Mouse (Mus musculus) lung, adult 2 months (tissue): ENCODE measurements around the gene Nkx1-2.

Source experiments
- CTCF ChIP-seq: fragments of 200-500 bp; IDR thresholded peaks from 2 replicates; pipeline ENCODE4 v1.5.1; 2011; ENCODE audit warnings: mild to moderate bottlenecking, low read length, control low read depth; ENCODE audit not compliant: insufficient read depth
- POLR2A ChIP-seq: fragments of 200-500 bp; IDR thresholded peaks from 2 replicates; pipeline ENCODE4 v1.6.1; 2011; ENCODE audit warnings: low read depth, mild to moderate bottlenecking, control low read depth, low read length, borderline replicate concordance; ENCODE audit errors: extremely low read depth

GRCm38 (mm10) chr7:132575623-132576022 is 23.8 kb downstream of the Nkx1-2 start:
- TF ChIP-seq CTCF = peak; percentile 71
- TF ChIP-seq POLR2A = peak; percentile 25; the same call in 1 of the 2 replicates
